Comparison of ENCODE assay signal across 26 mouse cellular contexts in genomic region chr19:25778455-25778854, GRCm38 (mm10).
"Had no signal": no experiment of that assay in that cellular context is flagged by ENCODE, and none has a peak within 500 bp of the region (broad histone marks: within the 10 kb centered on the region; RNA-seq: fewer than 3 reads in every experiment).

No protein-coding gene starts in this region.

- H3K27ac ChIP-seq: gastrocnemius, adult 2 months; heart, embryonic 10.5 days; hindbrain, embryonic 10.5 days; hindbrain, embryonic 12.5 days; hindbrain, embryonic 14.5 days; intestine, embryonic 15.5 days; left cerebral cortex, adult 2 months; limb, embryonic 10.5 days; limb, embryonic 12.5 days had no signal

- ATAC-seq: forebrain, embryonic 16.5 days; hindbrain, embryonic 16.5 days; inflammation-experienced regulatory T-cells, adult 6 months; intestine, postnatal 0 days had no signal

- H3K36me3 ChIP-seq: heart, embryonic 10.5 days; heart, embryonic 12.5 days; hindbrain, embryonic 10.5 days; hindbrain, embryonic 12.5 days; intestine, embryonic 15.5 days; limb, embryonic 10.5 days; limb, embryonic 12.5 days had no signal

- H3K4me2 ChIP-seq: heart, embryonic 12.5 days; hindbrain, embryonic 12.5 days; hindbrain, embryonic 14.5 days; intestine, embryonic 15.5 days; limb, embryonic 12.5 days had no signal

- H3K9me3 ChIP-seq: heart, embryonic 10.5 days; heart, embryonic 12.5 days; hindbrain, embryonic 10.5 days; hindbrain, embryonic 12.5 days; intestine, embryonic 15.5 days; limb, embryonic 10.5 days; limb, embryonic 12.5 days had no signal

- H3K4me1 ChIP-seq: heart, embryonic 10.5 days; heart, embryonic 12.5 days; hindbrain, embryonic 10.5 days; hindbrain, embryonic 12.5 days had no signal

- H3K4me3 ChIP-seq: gastrocnemius, adult 2 months; heart, embryonic 10.5 days; heart, embryonic 12.5 days; hindbrain, embryonic 10.5 days; hindbrain, embryonic 12.5 days; intestine, embryonic 15.5 days; left cerebral cortex, adult 2 months; limb, embryonic 10.5 days; limb, embryonic 12.5 days had no signal

- H3K9ac ChIP-seq: heart, embryonic 12.5 days; hindbrain, embryonic 12.5 days; hindbrain, embryonic 14.5 days; intestine, embryonic 15.5 days; limb, embryonic 12.5 days had no signal

- H3K27me3 ChIP-seq: heart, embryonic 12.5 days; hindbrain, embryonic 12.5 days; intestine, embryonic 15.5 days had no signal

- DNase-seq: gastrocnemius, adult 2 months; gastrocnemius, postnatal 10 days; gastrocnemius, postnatal 25 days; heart, adult 18-20 months; heart, postnatal 10 days; heart, postnatal 4 days; kidney, adult 18-20 months; kidney, adult 8-10 months; kidney, postnatal 10 days; kidney, postnatal 25 days; kidney, postnatal 4 days; layer of hippocampus, adult 9-11 months; layer of hippocampus, postnatal 36 days had no signal
